Mouse (Mus musculus): Measurements from ENCODE around the gene Tm9sf3. TPM values are rescaled to one million over a fixed set of nuclear protein-coding genes. Genes with fewer than 3 reads are reported as not detected.

Gene Tm9sf3
- polyA plus RNA-seq, 1 experiment from 2014 or later, result 96.3 TPM

DNA sequence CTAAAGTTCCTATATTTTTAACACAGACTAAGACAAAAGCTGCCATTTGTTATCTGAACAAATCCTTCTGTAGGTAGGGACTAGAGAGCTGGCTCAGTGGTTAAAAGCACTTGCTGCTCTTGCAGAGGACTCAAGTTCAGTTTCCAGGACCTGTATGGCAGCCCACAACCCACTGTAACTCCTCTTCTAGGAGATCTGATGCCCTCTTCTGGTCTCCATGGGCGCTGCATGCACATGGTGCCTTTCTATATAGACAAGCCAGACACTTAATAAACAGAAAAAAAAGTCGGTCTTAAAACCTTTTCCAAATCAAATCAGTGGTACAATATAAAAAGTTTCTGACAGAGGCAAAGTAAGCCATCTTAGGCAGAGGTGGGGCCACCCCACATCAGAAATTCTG is 5.1 kb downstream of the Tm9sf3 start:
- no peak overlapping the region for H3K9ac ChIP-seq (replicated peaks)
- no peaks in the 10 kb centered on the region for H3K36me3 ChIP-seq
- peaks cover 33% of the 10 kb centered on the region for H3K4me1 ChIP-seq
- no peak overlapping the region for H3K27ac ChIP-seq (replicated peaks)
- ATAC-seq (replicated peaks), result no peak
- H3K9me3 ChIP-seq, result no peaks in the 10 kb centered on the region
- H3K4me2 ChIP-seq (replicated peaks), result no peak overlapping the region
- H3K4me3 ChIP-seq, result no peak overlapping the region
- 38% methylated on average over 2 of the region's 2 CpGs for WGBS
- no peaks in the 10 kb centered on the region for H3K27me3 ChIP-seq

DNA sequence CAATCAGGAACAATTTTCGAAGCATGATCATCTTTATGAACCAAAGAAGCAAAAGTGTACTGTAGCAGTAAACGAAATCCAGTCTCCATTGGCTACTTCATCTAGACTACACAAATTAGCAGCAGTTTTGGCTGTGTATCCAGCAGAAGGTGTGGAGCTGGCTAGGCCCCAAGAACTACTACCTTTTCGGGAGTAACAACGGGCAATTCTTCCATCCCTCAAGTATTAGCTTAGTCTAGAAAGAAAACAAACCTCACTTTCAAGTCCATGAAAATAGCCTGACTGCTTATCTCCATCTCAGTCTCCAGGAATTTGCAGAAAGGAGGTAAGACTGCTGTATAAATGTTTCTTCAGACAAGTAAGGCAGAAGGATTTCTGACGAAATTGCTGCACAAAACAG is 9.2 kb downstream of the Tm9sf3 start:
- no peak overlapping the region for H3K4me3 ChIP-seq
- no peak for ATAC-seq (replicated peaks)
- 85% methylated on average over 5 of the region's 5 CpGs for WGBS

DNA sequence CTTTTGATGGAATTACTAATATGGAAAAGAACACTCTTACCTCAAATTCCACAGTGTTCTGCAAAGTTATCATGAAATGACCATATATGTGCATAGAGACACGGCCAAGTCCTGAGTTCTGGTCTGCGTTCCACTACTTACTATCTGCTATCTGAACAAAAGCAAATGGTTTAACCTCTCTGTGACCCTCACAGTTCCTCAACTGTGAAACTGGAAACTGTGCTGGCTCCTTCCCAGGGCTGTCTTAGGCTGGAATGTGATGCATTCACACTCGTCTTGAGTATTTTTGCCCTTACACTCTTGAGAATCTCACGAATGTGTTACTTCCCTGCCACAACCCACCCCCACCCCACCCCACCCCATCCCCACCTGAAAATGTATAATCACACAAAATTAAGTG is 14.8 kb downstream of the Tm9sf3 start:
- H3K27ac ChIP-seq (replicated peaks), result no peak overlapping the region
- whole genome bisulfite sequencing, result 76% methylated on average over 4 of the region's 4 CpGs
- H3K4me2 ChIP-seq (replicated peaks), result no peak overlapping the region
- no peak overlapping the region for H3K4me3 ChIP-seq
- ATAC-seq (replicated peaks), result no peak
- no peaks in the 10 kb centered on the region for H3K27me3 ChIP-seq
- H3K36me3 ChIP-seq, result peaks cover 14% of the 10 kb centered on the region
- H3K9me3 ChIP-seq, result no peaks in the 10 kb centered on the region
- H3K9ac ChIP-seq (replicated peaks), result no peak overlapping the region
- peaks cover 6% of the 10 kb centered on the region; the same call in 1 of the 2 replicates for H3K4me1 ChIP-seq

More for the DNA sequence above, 9.2 kb downstream of the Tm9sf3 start:
- Histone ChIP-seq H3K4me2 (replicated peaks) (no peak overlapping the region), H3K36me3 (no peaks in the 10 kb centered on the region), H3K9ac (replicated peaks) (no peak overlapping the region), H3K9me3 (no peaks in the 10 kb centered on the region), H3K4me1 (peaks cover 3% of the 10 kb centered on the region; the same call in 1 of the 2 replicates), H3K27ac (replicated peaks) (no peak overlapping the region), H3K27me3 (no peaks in the 10 kb centered on the region)

GRCm38 (mm10) chr19:41248271-41248670 is 15.5 kb downstream of the Tm9sf3 start:
- H3K27me3 ChIP-seq, result no peaks in the 10 kb centered on the region
- H3K27ac ChIP-seq (replicated peaks), result no peak overlapping the region
- H3K4me3 ChIP-seq, result no peak overlapping the region
- ATAC-seq (replicated peaks), result no peak
- no peaks in the 10 kb centered on the region for H3K9me3 ChIP-seq
- 92% methylated on average over 3 of the region's 3 CpGs for WGBS
- H3K4me1 ChIP-seq, result peaks cover 6% of the 10 kb centered on the region; the same call in 1 of the 2 replicates
- H3K4me2 ChIP-seq (replicated peaks), result no peak overlapping the region
- no peak overlapping the region for H3K9ac ChIP-seq (replicated peaks)
- H3K36me3 ChIP-seq, result peaks cover 16% of the 10 kb centered on the region

GRCm38 (mm10) chr19:41246271-41246670 is 17.5 kb downstream of the Tm9sf3 start:
- ATAC-seq (replicated peaks), result no peak
- WGBS, result 86% methylated on average over 4 of the region's 4 CpGs
- no peak overlapping the region for H3K4me2 ChIP-seq (replicated peaks)

DNA sequence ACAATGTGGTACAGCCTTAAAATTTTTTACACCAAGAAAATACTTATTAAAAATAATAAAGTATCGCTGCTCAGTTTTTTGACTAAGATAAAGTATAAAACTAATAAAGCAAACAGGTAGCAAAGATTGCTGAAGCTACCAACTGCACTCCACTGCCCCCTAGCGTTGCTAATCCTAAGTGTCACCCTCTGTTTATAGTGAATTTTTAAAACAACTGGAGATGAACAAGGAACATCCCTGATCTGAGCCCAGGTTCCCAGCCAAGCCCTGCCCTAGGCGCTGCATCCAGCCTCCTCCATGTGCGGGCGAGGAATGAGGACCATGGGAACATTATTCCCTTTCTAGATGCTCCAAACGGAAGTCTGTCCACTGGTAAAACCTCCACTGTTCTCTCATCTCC is 19.2 kb downstream of the Tm9sf3 start:
- H3K4me3 ChIP-seq, result no peak overlapping the region
- 63% methylated on average over 6 of the region's 6 CpGs for WGBS
- H3K36me3 ChIP-seq, result peaks cover 37% of the 10 kb centered on the region
- no peak for ATAC-seq (replicated peaks)
- H3K9me3 ChIP-seq, result no peaks in the 10 kb centered on the region
- H3K27me3 ChIP-seq, result no peaks in the 10 kb centered on the region
- no peak overlapping the region for H3K9ac ChIP-seq (replicated peaks)
- no peak overlapping the region for H3K4me2 ChIP-seq (replicated peaks)
- no peak overlapping the region for H3K27ac ChIP-seq (replicated peaks)
- H3K4me1 ChIP-seq, result peaks cover 6% of the 10 kb centered on the region; the same call in 1 of the 2 replicates

More at GRCm38 (mm10) chr19:41246271-41246670, 17.5 kb downstream of the Tm9sf3 start:
- Histone ChIP-seq H3K27ac (replicated peaks) (no peak overlapping the region), H3K4me3 (no peak overlapping the region), H3K9me3 (no peaks in the 10 kb centered on the region), H3K4me1 (peaks cover 6% of the 10 kb centered on the region; the same call in 1 of the 2 replicates), H3K36me3 (peaks cover 31% of the 10 kb centered on the region), H3K9ac (replicated peaks) (no peak overlapping the region), H3K27me3 (no peaks in the 10 kb centered on the region)

GRCm38 (mm10) chr19:41241997-41242396 is 21.8 kb downstream of the Tm9sf3 start:
- no peaks in the 10 kb centered on the region for H3K27me3 ChIP-seq
- no peak overlapping the region for H3K4me3 ChIP-seq
- no peak overlapping the region for H3K27ac ChIP-seq (replicated peaks)
- H3K4me1 ChIP-seq, result no peaks in the 10 kb centered on the region
- H3K9me3 ChIP-seq, result no peaks in the 10 kb centered on the region
- 98% methylated on average over 5 of the region's 5 CpGs for WGBS
- peaks cover 53% of the 10 kb centered on the region for H3K36me3 ChIP-seq
- no peak overlapping the region for H3K9ac ChIP-seq (replicated peaks)
- no peak overlapping the region for H3K4me2 ChIP-seq (replicated peaks)
- no peak for ATAC-seq (replicated peaks)

- H3K4me1 ChIP-seq, result no peaks in the 10 kb centered on the region
- H3K9ac ChIP-seq (replicated peaks), result no peak overlapping the region
- ATAC-seq (replicated peaks), result no peak
- peaks cover 62% of the 10 kb centered on the region for H3K36me3 ChIP-seq
- no peak overlapping the region for H3K27ac ChIP-seq (replicated peaks)
- H3K27me3 ChIP-seq, result no peaks in the 10 kb centered on the region
- WGBS, result 90% methylated on average over 4 of the region's 4 CpGs
- H3K9me3 ChIP-seq, result no peaks in the 10 kb centered on the region
- no peak overlapping the region for H3K4me2 ChIP-seq (replicated peaks)
- H3K4me3 ChIP-seq, result no peak overlapping the region
Observed at GRCm38 (mm10) chr19:41233698-41234097, 30.1 kb downstream of the Tm9sf3 start.

DNA sequence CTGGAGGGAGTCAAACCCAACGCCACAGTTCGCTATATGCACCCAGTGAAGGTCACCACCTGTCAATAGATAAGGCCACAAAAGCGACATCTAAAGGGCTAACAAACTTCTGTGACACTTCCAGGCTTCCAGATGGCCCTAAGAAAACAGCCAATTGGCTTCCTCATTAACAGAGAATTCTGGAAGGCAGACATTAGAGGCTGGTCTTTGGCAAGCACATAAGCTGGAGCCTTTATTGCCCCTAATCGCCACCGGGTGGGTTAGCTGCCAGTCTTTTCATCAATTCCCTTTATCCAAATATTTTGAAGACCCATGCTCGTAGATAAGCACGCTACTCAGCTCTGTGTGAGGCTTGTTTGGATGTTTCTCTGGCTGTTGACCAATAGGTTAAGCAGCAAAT is 55.5 kb downstream of the Tm9sf3 start:
- Histone ChIP-seq H3K27ac (replicated peaks) (no peak overlapping the region), H3K27me3 (peaks cover 29% of the 10 kb centered on the region), H3K4me1 (peaks cover 24% of the 10 kb centered on the region), H3K9ac (replicated peaks) (no peak overlapping the region), H3K9me3 (no peaks in the 10 kb centered on the region), H3K4me2 (replicated peaks) (no peak overlapping the region), H3K36me3 (peaks cover 11% of the 10 kb centered on the region; the same call in 1 of the 2 replicates), H3K4me3 (no peak overlapping the region)
- WGBS, result 34% methylated on average over 7 of the region's 7 CpGs
- no peak for ATAC-seq (replicated peaks)

- peak within 1 kb of the TSS; percentile 75 for H3K4me2 ChIP-seq (replicated peaks)
- peak within 1 kb of the TSS; percentile 45 for H3K9ac ChIP-seq (replicated peaks)
- under 1% methylated on average over 32 of the region's 32 CpGs for WGBS
- no peaks in the 10 kb centered on the region for H3K9me3 ChIP-seq
- H3K4me3 ChIP-seq, result peak within 1 kb of the TSS; percentile 42
- H3K27me3 ChIP-seq, result peaks cover 29% of the 10 kb centered on the region
- peaks cover 24% of the 10 kb centered on the region for H3K4me1 ChIP-seq
- peak; percentile 89 for ATAC-seq (replicated peaks)
- no peak within 1 kb of the TSS for H3K27ac ChIP-seq (replicated peaks)
- H3K36me3 ChIP-seq, result 0 out of 2 replicates have a peak, but pooled peaks cover 3% of the 10 kb centered on the region
Observed at GRCm38 (mm10) chr19:41206811-41207344, 56.9 kb downstream of the Tm9sf3 start, which contains the start of gene Tll2. TSS of gene Tll2 (minus strand) at chr19:41206835.

DNA sequence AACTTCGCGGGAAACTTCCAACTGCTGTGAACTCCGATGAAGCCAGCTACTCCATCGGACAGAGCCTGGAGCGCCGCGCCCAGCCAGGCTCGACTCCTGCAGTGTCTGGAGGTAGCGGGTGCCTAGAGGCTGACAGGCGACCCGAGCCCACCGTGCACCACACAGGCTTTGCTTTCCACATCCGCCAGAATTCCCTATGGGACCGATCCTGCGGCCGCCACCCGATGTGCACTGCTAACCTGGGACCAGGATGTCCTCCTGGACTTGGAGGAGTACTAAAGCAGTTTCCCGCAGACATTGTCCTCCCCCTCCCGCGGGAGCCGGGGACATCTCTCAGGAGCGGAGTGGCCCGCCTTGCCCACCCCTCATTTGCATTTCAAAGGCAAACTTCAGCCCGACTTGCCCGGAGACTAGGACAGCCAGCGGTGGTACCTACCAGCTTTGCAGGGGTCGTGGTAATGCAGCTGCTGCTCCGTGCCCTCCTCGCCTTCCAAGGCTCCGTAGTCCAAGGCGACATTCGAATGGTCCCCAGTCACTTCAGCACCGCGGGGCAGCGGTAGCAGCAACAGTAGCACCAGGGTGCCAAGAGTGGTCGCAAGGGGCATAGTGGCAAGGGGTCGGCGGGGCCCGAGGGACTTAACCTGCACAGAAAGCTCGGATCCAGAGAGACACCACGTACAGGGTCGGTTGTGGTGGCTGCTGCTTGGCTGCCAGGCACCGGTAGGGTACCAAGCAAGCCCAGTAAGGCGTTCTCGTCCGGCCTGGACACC is 57.6 kb downstream of the Tm9sf3 start:
- Histone ChIP-seq H3K27ac (replicated peaks) (no peak overlapping the region), H3K4me2 (replicated peaks) (peak overlapping the region; percentile 75), H3K4me1 (peaks cover 24% of the 10 kb centered on the region), H3K4me3 (peak overlapping the region; percentile 42), H3K9ac (replicated peaks) (peak overlapping the region; percentile 45), H3K9me3 (no peaks in the 10 kb centered on the region), H3K27me3 (peaks cover 29% of the 10 kb centered on the region), H3K36me3 (0 out of 2 replicates have a peak, but pooled peaks cover 3% of the 10 kb centered on the region)
- 1% methylated on average over 46 of the region's 46 CpGs for WGBS
- ATAC-seq (replicated peaks), result peak; percentile 49

All from forebrain, embryonic 15.5 days (tissue).